In the genomic region with DNA sequence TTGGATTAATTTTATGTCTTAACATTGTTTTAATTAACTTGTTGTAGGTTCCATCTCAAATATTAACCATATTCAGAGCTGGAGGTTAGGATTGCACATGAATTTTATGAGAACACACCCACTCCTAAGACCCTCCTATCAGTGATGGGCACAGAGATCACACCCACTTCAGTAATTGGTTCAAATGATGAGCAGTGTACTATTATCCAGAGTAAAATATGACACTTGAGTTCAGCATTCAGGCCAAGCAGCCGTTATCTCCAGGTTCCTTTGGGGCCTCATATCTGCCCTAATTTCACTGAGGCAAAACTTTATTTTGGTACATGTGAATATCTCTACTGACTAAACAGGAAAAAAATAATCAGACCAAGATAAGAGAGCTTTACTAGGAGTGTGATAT, we compare ENCODE assay signal across 19 mouse cellular contexts.
DNase-seq lines count a peak whose midpoint lies in the region; ATAC-seq and TF ChIP-seq lines count a peak whose summit lies in the region.
"Had no signal": no experiment of that assay in that cellular context is flagged by ENCODE, and none has a peak within 500 bp of the region (broad histone marks: within the 10 kb centered on the region; RNA-seq: fewer than 3 reads in every experiment).

No protein-coding gene starts in this region.

- TF ChIP-seq CTCF in stomach, postnatal 0 days (IDR thresholded peaks at IDR 0.05; ENCODE audit: low read depth), result no peak
- no peak for TF ChIP-seq CTCF in layer of hippocampus, adult 2 months (conservative IDR thresholded peaks at IDR 0.05)

- H3K4me3 ChIP-seq in stomach, embryonic 15.5 days (replicated peaks), result no peak overlapping the region
- no peak overlapping the region for H3K4me3 ChIP-seq in stomach, postnatal 0 days (ENCODE audit: low read depth, low read length)
- no peak overlapping the region for H3K4me3 ChIP-seq in liver, embryonic 12.5 days
- H3K4me3 ChIP-seq in liver, embryonic 16.5 days (ENCODE audit: low read depth, low read length), result no peak overlapping the region
- no peak overlapping the region for H3K4me3 ChIP-seq in intestine, embryonic 15.5 days (replicated peaks)
- H3K4me3 ChIP-seq in layer of hippocampus, adult 2 months, result no peak overlapping the region
- H3K4me3 ChIP-seq in hindbrain, embryonic 10.5 days, result no peak overlapping the region
- H3K4me3 ChIP-seq: embryonic facial prominence, embryonic 12.5 days; forebrain, embryonic 15.5 days; heart, adult 2 months; heart, embryonic 12.5 days; hindbrain, embryonic 15.5 days had no signal

- TF ChIP-seq EP300 in stomach, postnatal 0 days (optimal IDR thresholded peaks at IDR 0.05), result no peak

- H3K27ac ChIP-seq in stomach, embryonic 15.5 days, result no peak overlapping the region
- no peak overlapping the region for H3K27ac ChIP-seq in stomach, postnatal 0 days (replicated peaks)
- no peak overlapping the region for H3K27ac ChIP-seq in liver, embryonic 12.5 days
- no peak overlapping the region for H3K27ac ChIP-seq in liver, embryonic 16.5 days (ENCODE audit: low read length)
- H3K27ac ChIP-seq in intestine, embryonic 15.5 days, result no peak overlapping the region
- no peak overlapping the region for H3K27ac ChIP-seq in layer of hippocampus, adult 2 months
- no peak overlapping the region for H3K27ac ChIP-seq in hindbrain, embryonic 10.5 days
- H3K27ac ChIP-seq: embryonic facial prominence, embryonic 12.5 days; forebrain, embryonic 15.5 days; heart, adult 2 months; hindbrain, embryonic 15.5 days had no signal

- H3K36me3 ChIP-seq in stomach, embryonic 15.5 days, result no peaks in the 10 kb centered on the region
- no peaks in the 10 kb centered on the region for H3K36me3 ChIP-seq in stomach, postnatal 0 days (ENCODE audit: control insufficient read depth, insufficient read depth, low read length)
- no peaks in the 10 kb centered on the region for H3K36me3 ChIP-seq in liver, embryonic 12.5 days
- H3K36me3 ChIP-seq in liver, embryonic 16.5 days (ENCODE audit: control insufficient read depth, insufficient read depth), result no peaks in the 10 kb centered on the region
- no peaks in the 10 kb centered on the region for H3K36me3 ChIP-seq in intestine, embryonic 15.5 days
- no peaks in the 10 kb centered on the region for H3K36me3 ChIP-seq in hindbrain, embryonic 10.5 days
- H3K36me3 ChIP-seq: embryonic facial prominence, embryonic 12.5 days; forebrain, embryonic 15.5 days; heart, embryonic 12.5 days; hindbrain, embryonic 15.5 days had no signal

- H3K4me2 ChIP-seq in stomach, embryonic 15.5 days, result no peak overlapping the region
- H3K4me2 ChIP-seq in stomach, postnatal 0 days (replicated peaks; ENCODE audit: low read depth), result no peak overlapping the region
- H3K4me2 ChIP-seq in liver, embryonic 12.5 days, result peak overlapping the region; percentile 8; the same call in 1 of the 2 replicates
- H3K4me2 ChIP-seq in liver, embryonic 16.5 days (ENCODE audit: low read depth, low read length), result no peak overlapping the region
- H3K4me2 ChIP-seq in intestine, embryonic 15.5 days (replicated peaks), result no peak overlapping the region
- H3K4me2 ChIP-seq: embryonic facial prominence, embryonic 12.5 days; forebrain, embryonic 15.5 days; heart, embryonic 12.5 days; hindbrain, embryonic 15.5 days had no signal

- DNase-seq in stomach, postnatal 0 days (ENCODE audit: low spot score), result no peak
- no peak for DNase-seq in layer of hippocampus, adult 2 months (ENCODE audit: low spot score in 2 of 2)
- DNase-seq in hindbrain, embryonic 10.5 days (ENCODE audit: low spot score), result no peak
- DNase-seq: adrenal gland, adult 2 months; adrenal gland, postnatal 36 days; cerebellum, adult 11 months; cerebellum, adult 8-10 months; cerebellum, postnatal 14 days; heart, adult 2 months had no signal

- 79% methylated on average over 1 of the region's 1 CpGs for WGBS in stomach, embryonic 15.5 days
- WGBS in stomach, postnatal 0 days, result 85% methylated on average over 1 of the region's 1 CpGs
- WGBS in liver, embryonic 12.5 days (ENCODE audit: insufficient replicate concordance), result 28% methylated on average over 1 of the region's 1 CpGs
- WGBS in liver, embryonic 16.5 days (ENCODE audit: insufficient replicate concordance), result 46% methylated on average over 1 of the region's 1 CpGs
- 80% methylated on average over 1 of the region's 1 CpGs for WGBS in intestine, embryonic 15.5 days
- 93% methylated on average over 1 of the region's 1 CpGs for WGBS in hindbrain, embryonic 10.5 days

- H3K9me3 ChIP-seq in stomach, embryonic 15.5 days, result no peaks in the 10 kb centered on the region
- H3K9me3 ChIP-seq in stomach, postnatal 0 days (ENCODE audit: control insufficient read depth, low read length), result no peaks in the 10 kb centered on the region
- no peaks in the 10 kb centered on the region for H3K9me3 ChIP-seq in liver, embryonic 12.5 days (replicated peaks)
- no peaks in the 10 kb centered on the region for H3K9me3 ChIP-seq in liver, embryonic 16.5 days (replicated peaks; ENCODE audit: control insufficient read depth, low read length)
- no peaks in the 10 kb centered on the region for H3K9me3 ChIP-seq in intestine, embryonic 15.5 days
- no peaks in the 10 kb centered on the region for H3K9me3 ChIP-seq in hindbrain, embryonic 10.5 days
- H3K9me3 ChIP-seq: embryonic facial prominence, embryonic 12.5 days; forebrain, embryonic 15.5 days; heart, embryonic 12.5 days; hindbrain, embryonic 15.5 days had no signal

- H3K27me3 ChIP-seq in stomach, embryonic 15.5 days (replicated peaks), result no peaks in the 10 kb centered on the region
- H3K27me3 ChIP-seq in stomach, postnatal 0 days (ENCODE audit: control insufficient read depth, insufficient read depth, low read length), result no peaks in the 10 kb centered on the region
- H3K27me3 ChIP-seq in liver, embryonic 12.5 days (replicated peaks), result no peaks in the 10 kb centered on the region
- no peaks in the 10 kb centered on the region for H3K27me3 ChIP-seq in liver, embryonic 16.5 days (ENCODE audit: control insufficient read depth, insufficient read depth, low read depth, low read length)
- no peaks in the 10 kb centered on the region for H3K27me3 ChIP-seq in intestine, embryonic 15.5 days (replicated peaks)
- H3K27me3 ChIP-seq in hindbrain, embryonic 10.5 days (ENCODE audit: insufficient read depth, poor library complexity, severe bottlenecking), result no peaks in the 10 kb centered on the region
- H3K27me3 ChIP-seq: embryonic facial prominence, embryonic 12.5 days; forebrain, embryonic 15.5 days; heart, embryonic 12.5 days; hindbrain, embryonic 15.5 days; Patski had no signal

- no peak overlapping the region for H3K9ac ChIP-seq in stomach, embryonic 15.5 days
- no peak overlapping the region for H3K9ac ChIP-seq in stomach, postnatal 0 days (ENCODE audit: low read length)
- H3K9ac ChIP-seq in liver, embryonic 12.5 days, result no peak overlapping the region
- no peak overlapping the region for H3K9ac ChIP-seq in liver, embryonic 16.5 days (ENCODE audit: low read depth, low read length)
- no peak overlapping the region for H3K9ac ChIP-seq in intestine, embryonic 15.5 days
- H3K9ac ChIP-seq: embryonic facial prominence, embryonic 12.5 days; forebrain, embryonic 15.5 days; heart, embryonic 12.5 days; hindbrain, embryonic 15.5 days had no signal

- no peaks in the 10 kb centered on the region for H3K4me1 ChIP-seq in stomach, embryonic 15.5 days
- no peaks in the 10 kb centered on the region for H3K4me1 ChIP-seq in stomach, postnatal 0 days (replicated peaks; ENCODE audit: control insufficient read depth, insufficient read depth)
- peaks cover 19% of the 10 kb centered on the region for H3K4me1 ChIP-seq in liver, embryonic 12.5 days
- H3K4me1 ChIP-seq in liver, embryonic 16.5 days (ENCODE audit: control insufficient read depth, low read depth, low read length), result peaks cover 7% of the 10 kb centered on the region
- H3K4me1 ChIP-seq in intestine, embryonic 15.5 days (replicated peaks), result no peaks in the 10 kb centered on the region
- no peaks in the 10 kb centered on the region for H3K4me1 ChIP-seq in hindbrain, embryonic 10.5 days (replicated peaks)
- H3K4me1 ChIP-seq: embryonic facial prominence, embryonic 12.5 days; forebrain, embryonic 15.5 days; heart, embryonic 12.5 days; hindbrain, embryonic 15.5 days had no signal

- peak; percentile 39; the same call in 1 of the 2 replicates for ATAC-seq in stomach, embryonic 15.5 days (ENCODE audit: insufficient read depth, low FRiP score, low read depth)
- ATAC-seq in stomach, postnatal 0 days (ENCODE audit: low FRiP score, low TSS enrichment), result no peak
- ATAC-seq in liver, embryonic 12.5 days, result peak; percentile 96
- ATAC-seq in liver, embryonic 16.5 days (ENCODE audit: low read depth), result peak; percentile 90
- no peak for ATAC-seq in intestine, embryonic 15.5 days
- ATAC-seq in activated CD4-positive, CD25-positive, alpha-beta regulatory T cell, adult 4 months, result no peak
- ATAC-seq: forebrain, embryonic 15.5 days; Patski had no signal

Comparison
In these comparisons a context has a peak if more than half of its experiments do, and no peak if none do; other contexts are left out.
1. ATAC-seq: peak in stomach, embryonic 15.5 days (single experiment), liver, embryonic 12.5 days (single experiment) and liver, embryonic 16.5 days (single experiment); none in stomach, postnatal 0 days (single experiment), intestine, embryonic 15.5 days (single experiment) and activated CD4-positive, CD25-positive, alpha-beta regulatory T cell, adult 4 months (single experiment).